Mouse (Mus musculus) CH12.LX (cell line): Measurements from ENCODE around the gene Gstk1. TPM values are rescaled to one million over a fixed set of nuclear protein-coding genes. Genes with fewer than 3 reads are reported as not detected.

Experiments
- DNase-seq: peaks from one replicate; pipeline ENCODE4 v3.0.0-alpha.2; 2013; ENCODE audit errors: extremely low read depth
- H3K27ac ChIP-seq: 2 replicates; pipeline ENCODE4 v1.5.1; 2012; ENCODE audit warnings: low read depth, mild to moderate bottlenecking, control low read depth, moderate library complexity; ENCODE audit not compliant: insufficient read depth
- H3K27me3 ChIP-seq: replicated peaks from 2 replicates; pipeline ENCODE3; 2012; ENCODE audit warnings: inconsistent platforms
- H3K36me3 ChIP-seq, 2 experiments: replicated peaks in 1 of 2; 2 replicates each; pipeline versions ENCODE3 to v1.6.1; 2012; ENCODE audit warnings: inconsistent platforms in 1 of 2, low read length in 1 of 2, mild to moderate bottlenecking in 1 of 2, mixed read lengths in 1 of 2, moderate library complexity in 1 of 2; ENCODE audit not compliant: control insufficient read depth in 1 of 2, insufficient read depth in 1 of 2
- H3K4me1 ChIP-seq, 2 experiments: 2 replicates each; pipeline ENCODE4 v1.6.1; 2012; ENCODE audit warnings: inconsistent platforms in 1 of 2, moderate library complexity in 1 of 2; ENCODE audit not compliant: insufficient read depth in 2 of 2, control insufficient read depth in 1 of 2
- H3K4me2 ChIP-seq: 2 replicates; pipeline ENCODE4 v1.6.1; 2012; ENCODE audit warnings: low read depth, mild to moderate bottlenecking, control low read depth; ENCODE audit not compliant: poor library complexity, insufficient read depth, severe bottlenecking
- H3K4me3 ChIP-seq, 3 experiments: fragments of 150-350 bp in 1 of 3; sonication (generic) in 1 of 3; replicated peaks in 1 of 3; 2 replicates each; pipeline versions ENCODE3 to v1.5.1; 2011 to 2012; ENCODE audit warnings: low read depth in 2 of 3, low read length in 2 of 3, mild to moderate bottlenecking in 2 of 3, moderate library complexity in 2 of 3, control low read depth in 1 of 3, improper control_type of control experiment in 1 of 3, inconsistent platforms in 1 of 3, mixed read lengths in 1 of 3; ENCODE audit not compliant: poor library complexity in 1 of 3
- H3K79me2 ChIP-seq: replicated peaks from 2 replicates; pipeline ENCODE4 v1.6.1; 2012; ENCODE audit warnings: mild to moderate bottlenecking, moderate library complexity; ENCODE audit not compliant: control insufficient read depth, poor library complexity, insufficient read depth, severe bottlenecking; ENCODE audit errors: extremely low read depth
- H3K9ac ChIP-seq: 2 replicates; pipeline ENCODE4 v1.6.1; 2012; ENCODE audit warnings: low read depth, mild to moderate bottlenecking, control low read depth, moderate library complexity; ENCODE audit not compliant: insufficient read depth
- H3K9me3 ChIP-seq: replicated peaks from 2 replicates; pipeline ENCODE3; 2012; ENCODE audit warnings: low read length, inconsistent platforms, mixed read lengths
- BHLHE40 ChIP-seq: IDR thresholded peaks from 2 replicates; pipeline ENCODE4 v1.6.1; 2011; ENCODE audit warnings: mild to moderate bottlenecking, low read depth, low read length, improper control_type of control experiment
- CHD2 ChIP-seq: IDR thresholded peaks from 2 replicates; pipeline ENCODE4 v1.6.1; 2011; ENCODE audit warnings: low read length, improper control_type of control experiment
- E2F4 ChIP-seq: IDR thresholded peaks from 2 replicates; pipeline ENCODE4 v1.6.1; 2011; ENCODE audit warnings: low read depth, low read length, improper control_type of control experiment; ENCODE audit not compliant: insufficient replicate concordance
- ELF1 ChIP-seq: IDR thresholded peaks from 2 replicates; pipeline ENCODE4 v1.6.1; 2014; ENCODE audit warnings: low read depth, mild to moderate bottlenecking, inconsistent platforms, low read length, improper control_type of control experiment
- ETS1 ChIP-seq: conservative IDR thresholded peaks from 2 replicates; pipeline ENCODE4 v1.6.1; 2012; ENCODE audit warnings: low read depth, mild to moderate bottlenecking, inconsistent platforms, low read length, improper control_type of control experiment, moderate library complexity
- IRF4 ChIP-seq: IDR thresholded peaks from 2 replicates; pipeline ENCODE4 v1.6.1; 2014; ENCODE audit warnings: low read depth, mild to moderate bottlenecking, inconsistent platforms, low read length, improper control_type of control experiment
- JUN ChIP-seq: IDR thresholded peaks from 2 replicates; pipeline ENCODE4 v1.6.1; 2011; ENCODE audit warnings: low read depth, mild to moderate bottlenecking, low read length, improper control_type of control experiment, moderate library complexity; ENCODE audit not compliant: insufficient read depth
- JUND ChIP-seq: conservative IDR thresholded peaks from 2 replicates; pipeline ENCODE4 v1.6.1; 2011; ENCODE audit warnings: low read depth, low read length, improper control_type of control experiment
- KAT2A ChIP-seq: IDR thresholded peaks from 2 replicates; pipeline ENCODE4 v1.6.1; 2012; ENCODE audit warnings: low read length, improper control_type of control experiment, inconsistent platforms; ENCODE audit not compliant: insufficient replicate concordance
- MAZ ChIP-seq: IDR thresholded peaks from 2 replicates; pipeline ENCODE4 v1.6.1; 2012; ENCODE audit warnings: low read depth, mild to moderate bottlenecking, inconsistent platforms, low read length, improper control_type of control experiment, moderate library complexity
- MEF2A ChIP-seq: IDR thresholded peaks from 2 replicates; pipeline ENCODE4 v1.6.1; 2014; ENCODE audit warnings: low read depth, mild to moderate bottlenecking, inconsistent platforms, low read length, improper control_type of control experiment, borderline replicate concordance
- MXI1 ChIP-seq: IDR thresholded peaks from 2 replicates; pipeline ENCODE4 v1.6.1; 2011; ENCODE audit warnings: mild to moderate bottlenecking, low read depth, low read length, improper control_type of control experiment
- NELFE ChIP-seq: IDR thresholded peaks from 2 replicates; pipeline ENCODE4 v1.6.1; 2011; ENCODE audit warnings: low read depth, low read length, improper control_type of control experiment
- NRF1 ChIP-seq: IDR thresholded peaks from 2 replicates; pipeline ENCODE4 v1.6.1; 2014; ENCODE audit warnings: low read depth, mild to moderate bottlenecking, inconsistent platforms, low read length, improper control_type of control experiment, moderate library complexity
- PAX5 ChIP-seq: IDR thresholded peaks from 2 replicates; pipeline ENCODE4 v1.6.1; 2012; ENCODE audit warnings: low read length, inconsistent platforms, mixed read lengths
- POLR2AphosphoS2 ChIP-seq: IDR thresholded peaks from 2 replicates; pipeline ENCODE4 v1.6.1; 2011; ENCODE audit warnings: low read depth, low read length, improper control_type of control experiment
- SIN3A ChIP-seq: IDR thresholded peaks from 2 replicates; pipeline ENCODE4 v1.6.1; 2012; ENCODE audit warnings: low read length, improper control_type of control experiment, inconsistent platforms
- SMC3 ChIP-seq: IDR thresholded peaks from 2 replicates; pipeline ENCODE4 v1.6.1; 2011; ENCODE audit warnings: low read depth, low read length, improper control_type of control experiment
- TCF12 ChIP-seq: IDR thresholded peaks from 2 replicates; pipeline ENCODE4 v1.6.1; 2014; ENCODE audit warnings: low read depth, mild to moderate bottlenecking, inconsistent platforms, low read length, improper control_type of control experiment
- UBTF ChIP-seq: IDR thresholded peaks from 2 replicates; pipeline ENCODE4 v1.6.1; 2012; ENCODE audit warnings: low read depth, mild to moderate bottlenecking, inconsistent platforms, low read length, improper control_type of control experiment, moderate library complexity
- USF2 ChIP-seq: conservative IDR thresholded peaks from 2 replicates; pipeline ENCODE4 v1.6.1; 2011; ENCODE audit warnings: low read depth, low read length, improper control_type of control experiment
- ZKSCAN1 ChIP-seq: IDR thresholded peaks from 2 replicates; pipeline ENCODE4 v1.6.1; 2012; ENCODE audit warnings: low read depth, inconsistent platforms, low read length, improper control_type of control experiment, borderline replicate concordance
- ZMIZ1 ChIP-seq: IDR thresholded peaks from 2 replicates; pipeline ENCODE4 v1.6.1; 2012; ENCODE audit warnings: low read depth, mild to moderate bottlenecking, inconsistent platforms, low read length, improper control_type of control experiment
- ZNF384 ChIP-seq: IDR thresholded peaks from 2 replicates; pipeline ENCODE4 v1.6.1; 2012; ENCODE audit warnings: low read depth, low read length, improper control_type of control experiment, inconsistent platforms
- dilution Hi-C: fragments of 300-500 bp; cut with MboI; formaldehyde crosslinking; loops from 2 replicates; pipeline ENCODE4 v1.14.3; 2020; ENCODE audit warnings: low sequenced_read_pairs; ENCODE audit not compliant: extremely low pct_unique_long_range_greater_than_20kb, extremely low pct_ligation_motif_present
- in situ Hi-C: fragments of 300-500 bp; cut with MboI; formaldehyde crosslinking; loops from 3 replicates; pipeline ENCODE4 v1.14.3; 2019; ENCODE audit warnings: low sequenced_read_pairs, low pct_ligation_motif_present, low pct_unique_long_range_greater_than_20kb, mixed read lengths
- polyA plus RNA-seq: library from polyadenylated mRNA; unstranded; fragments of >175 nt; gene quantifications from 2 replicates; pipeline ENCODE4 v1.2.1, GENCODE M21; 2012; ENCODE audit warnings: low read depth; ENCODE audit not compliant: insufficient read length
- total RNA-seq, 2 experiments: library from RNA; depleted of rRNA; stranded (reverse); fragments of 300-350 nt in 1 of 2; fragments of >200 nt in 1 of 2; gene quantifications; 2 replicates each; pipeline ENCODE4 v1.2.3; 2012 to 2014

Gene Gstk1
- total and polyA plus RNA-seq, 3 experiments: 0.59 to 1.0 (median 0.85) TPM

DNA sequence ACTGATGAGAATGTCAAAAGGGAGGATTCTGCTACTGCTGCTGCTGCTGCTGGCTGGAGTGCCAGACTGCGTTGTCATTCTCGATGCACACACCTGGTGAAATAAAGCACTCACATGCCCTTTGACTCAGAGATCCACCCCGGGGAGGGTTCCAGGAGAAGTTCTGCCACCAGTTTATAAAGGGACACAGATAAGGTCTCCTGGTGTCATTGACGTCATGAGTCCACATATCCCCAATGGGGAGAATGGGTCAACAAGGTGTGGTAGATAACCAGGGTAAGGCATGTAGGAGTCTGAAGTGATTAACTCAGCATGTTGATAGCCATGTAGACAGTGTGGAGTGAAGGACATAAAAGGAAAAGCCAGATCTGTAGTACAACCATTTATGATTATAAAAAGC, 16.1 kb upstream of the Gstk1 start:
- Histone ChIP-seq H3K4me2 (no peak overlapping the region), H3K79me2 (no peaks in the 10 kb centered on the region), H3K9ac (no peak overlapping the region), H3K9me3 (no peaks in the 10 kb centered on the region), H3K4me1 (no peaks in the 10 kb centered on the region), H3K27ac (no peak overlapping the region), H3K4me3 (no peak overlapping the region), H3K27me3 (no peaks in the 10 kb centered on the region), H3K36me3 (no peaks in the 10 kb centered on the region)
- in situ Hi-C loops (loop anchor here (10.0 to 25.0 kb wide), 2 partner anchors 95 to 358 kb away; partner anchors contain the start of genes Fam131b and Tcaf3), dilution Hi-C loops (no loop called here)
- TF ChIP-seq KAT2A: no peak
- TF ChIP-seq ZNF384: no peak
- no peak for DNase-seq

DNA sequence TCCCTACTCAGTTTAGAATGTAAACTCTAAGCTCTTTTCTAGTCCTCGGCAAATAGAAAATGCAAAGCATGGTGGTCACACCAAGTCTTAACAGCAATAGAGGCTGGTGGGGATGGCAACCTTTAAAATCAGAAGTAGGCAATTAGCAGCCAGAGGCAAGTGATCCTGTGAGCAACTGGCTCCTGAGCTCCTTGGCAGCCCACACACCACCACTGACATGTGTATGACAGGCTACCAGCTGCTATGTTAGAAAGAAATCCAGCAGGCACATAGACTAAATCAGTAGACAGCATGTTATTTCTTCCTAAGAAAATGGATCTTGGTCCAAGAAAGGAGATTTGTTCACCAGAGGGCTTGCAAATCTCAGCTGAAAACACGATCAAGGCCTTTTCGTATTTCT, 14.5 kb upstream of the Gstk1 start:
- Histone ChIP-seq H3K9me3 (no peaks in the 10 kb centered on the region), H3K4me2 (no peak overlapping the region), H3K27ac (no peak overlapping the region), H3K79me2 (no peaks in the 10 kb centered on the region), H3K4me1 (no peaks in the 10 kb centered on the region), H3K9ac (no peak overlapping the region), H3K27me3 (no peaks in the 10 kb centered on the region), H3K36me3 (no peaks in the 10 kb centered on the region), H3K4me3 (no peak overlapping the region)
- in situ Hi-C loops: loop anchor here (10.0 to 25.0 kb wide), 2 partner anchors 94 to 356 kb away; partner anchors contain the start of genes Fam131b and Tcaf3
- DNase-seq: no peak
- dilution Hi-C loops: no loop called here
- no peak for TF ChIP-seq ELF1
- no peak for TF ChIP-seq PAX5
- TF ChIP-seq POLR2AphosphoS2: no peak
- TF ChIP-seq UBTF: no peak
- TF ChIP-seq E2F4: no peak
- no peak for TF ChIP-seq SMC3
- TF ChIP-seq JUND: no peak
- TF ChIP-seq SIN3A: no peak
- no peak for TF ChIP-seq ETS1
- TF ChIP-seq NELFE: no peak
- no peak for TF ChIP-seq MXI1
- no peak for TF ChIP-seq NRF1
- TF ChIP-seq, all 38 proteins: peak for 0

DNA sequence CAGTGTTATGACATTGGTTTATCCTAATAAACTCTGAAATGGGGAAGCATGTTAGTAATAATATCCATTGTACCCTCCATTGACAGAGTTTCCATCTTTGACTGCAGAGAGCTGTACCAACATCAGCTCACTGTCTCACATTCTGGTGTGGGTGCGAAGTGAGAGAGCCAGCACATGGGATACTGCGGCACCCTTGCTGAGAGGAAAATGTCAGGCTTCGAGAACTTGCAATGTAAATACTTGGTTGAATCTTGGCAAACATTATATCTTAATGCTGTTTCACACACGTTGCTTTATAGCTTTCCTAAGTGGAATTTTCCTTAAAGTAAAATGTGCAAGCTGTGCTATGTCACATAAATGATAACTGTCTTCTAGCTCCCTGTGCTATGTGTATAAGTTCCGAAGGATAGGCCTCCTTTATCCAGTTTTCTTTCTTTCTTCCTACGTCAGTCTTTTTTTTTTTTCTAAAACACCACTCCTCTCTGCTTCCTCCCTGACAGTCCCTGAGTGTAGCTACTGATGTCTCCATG, 8.4 kb upstream of the Gstk1 start:
- Histone ChIP-seq H3K36me3 (no peaks in the 10 kb centered on the region), H3K4me2 (no peak overlapping the region), H3K79me2 (no peaks in the 10 kb centered on the region), H3K27me3 (no peaks in the 10 kb centered on the region), H3K9me3 (no peaks in the 10 kb centered on the region), H3K4me1 (no peaks in the 10 kb centered on the region), H3K9ac (no peak overlapping the region), H3K27ac (no peak overlapping the region), H3K4me3 (no peak overlapping the region)
- no peak for DNase-seq
- in situ Hi-C loops: loop anchor here (10.0 to 25.0 kb wide), 2 partner anchors 87 to 350 kb away; partner anchors contain the start of genes Fam131b and Tcaf3
- dilution Hi-C loops: no loop called here
- no peak for TF ChIP-seq TCF12
- TF ChIP-seq USF2: no peak
- no peak for TF ChIP-seq JUN
- no peak for TF ChIP-seq ZKSCAN1
- TF ChIP-seq MEF2A: no peak
- TF ChIP-seq MAZ: no peak
- TF ChIP-seq CHD2: no peak
- TF ChIP-seq SMC3: no peak
- TF ChIP-seq ZMIZ1: no peak
- TF ChIP-seq IRF4: no peak
- TF ChIP-seq PAX5: no peak
- no peak for TF ChIP-seq BHLHE40
